Mouse (Mus musculus): Measurements from ENCODE around the gene Bcl2l15. TPM values are rescaled to one million over a fixed set of nuclear protein-coding genes. Genes with fewer than 3 reads are reported as not detected.

Gene Bcl2l15
- total RNA-seq (2023) = 1 to 10 TPM; 1.7 to 4.3 TPM

DNA sequence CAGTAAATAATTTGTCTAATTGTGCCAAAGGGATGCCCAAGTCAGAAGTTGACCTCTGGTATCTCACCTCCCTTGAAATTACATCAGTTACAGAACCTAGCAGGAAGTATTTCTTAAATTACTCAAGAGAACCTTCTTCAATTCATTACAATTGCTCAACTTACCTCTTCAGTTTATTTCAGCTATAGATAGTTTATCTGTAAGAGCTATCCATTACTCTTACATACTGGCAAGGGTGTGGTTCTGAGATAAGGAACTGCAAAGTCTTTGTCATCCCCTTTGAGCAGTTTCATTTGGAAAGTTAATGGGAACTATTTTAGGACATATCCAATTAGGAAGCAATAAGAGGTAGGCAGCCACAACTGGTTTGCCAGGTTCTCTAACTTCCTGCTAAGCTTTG is at the start of gene Bcl2l15:
TSS of gene Bcl2l15 (plus strand) at position 176 of the 400 bp plus-strand sequence.

DNA sequence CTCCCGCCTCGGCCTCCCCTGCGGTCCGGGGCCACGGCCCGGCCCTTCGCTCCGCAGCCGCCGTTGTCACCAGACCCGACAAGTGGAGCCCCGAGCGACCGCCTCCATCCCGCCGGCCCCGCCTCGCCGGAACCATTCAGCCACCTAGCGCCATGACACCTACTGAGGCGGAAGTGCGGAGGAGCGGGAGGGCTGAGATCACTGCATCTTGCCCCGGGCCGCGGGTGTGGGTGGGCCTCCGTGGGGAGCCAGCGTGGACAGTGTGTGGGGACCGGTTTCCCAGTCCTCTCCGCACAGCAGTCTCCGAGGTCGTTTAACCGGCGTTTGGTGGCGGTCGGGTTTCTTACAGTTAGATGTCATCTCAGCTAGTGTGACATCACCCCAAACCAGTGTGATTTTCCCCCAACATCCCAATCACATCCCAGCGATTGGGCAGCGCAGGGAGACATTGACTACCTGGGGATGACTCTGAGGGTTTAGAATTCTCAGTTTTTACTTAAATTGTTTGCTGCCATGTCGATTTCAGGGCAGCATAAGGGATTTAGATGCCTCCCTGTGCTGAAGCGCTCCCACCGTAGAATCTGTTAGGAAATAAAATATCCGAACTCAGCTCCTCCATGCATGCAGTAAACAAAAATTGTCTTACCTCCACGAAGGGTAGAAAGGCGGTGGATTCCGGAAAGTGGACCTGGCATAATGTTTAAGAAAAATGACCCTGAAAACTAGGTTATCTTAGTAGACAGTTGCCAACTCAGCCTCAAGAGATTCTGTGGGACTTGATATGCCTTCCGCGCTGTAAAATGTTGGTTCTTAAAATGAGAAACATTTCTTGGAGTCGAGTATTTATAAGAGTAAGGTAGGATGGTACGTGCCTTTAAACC is 40.9 kb upstream of the Bcl2l15 start, which contains the start of gene Hipk1:
TSS of gene Hipk1 (minus strand) at position 334 of the 881 bp plus-strand sequence.

DNA sequence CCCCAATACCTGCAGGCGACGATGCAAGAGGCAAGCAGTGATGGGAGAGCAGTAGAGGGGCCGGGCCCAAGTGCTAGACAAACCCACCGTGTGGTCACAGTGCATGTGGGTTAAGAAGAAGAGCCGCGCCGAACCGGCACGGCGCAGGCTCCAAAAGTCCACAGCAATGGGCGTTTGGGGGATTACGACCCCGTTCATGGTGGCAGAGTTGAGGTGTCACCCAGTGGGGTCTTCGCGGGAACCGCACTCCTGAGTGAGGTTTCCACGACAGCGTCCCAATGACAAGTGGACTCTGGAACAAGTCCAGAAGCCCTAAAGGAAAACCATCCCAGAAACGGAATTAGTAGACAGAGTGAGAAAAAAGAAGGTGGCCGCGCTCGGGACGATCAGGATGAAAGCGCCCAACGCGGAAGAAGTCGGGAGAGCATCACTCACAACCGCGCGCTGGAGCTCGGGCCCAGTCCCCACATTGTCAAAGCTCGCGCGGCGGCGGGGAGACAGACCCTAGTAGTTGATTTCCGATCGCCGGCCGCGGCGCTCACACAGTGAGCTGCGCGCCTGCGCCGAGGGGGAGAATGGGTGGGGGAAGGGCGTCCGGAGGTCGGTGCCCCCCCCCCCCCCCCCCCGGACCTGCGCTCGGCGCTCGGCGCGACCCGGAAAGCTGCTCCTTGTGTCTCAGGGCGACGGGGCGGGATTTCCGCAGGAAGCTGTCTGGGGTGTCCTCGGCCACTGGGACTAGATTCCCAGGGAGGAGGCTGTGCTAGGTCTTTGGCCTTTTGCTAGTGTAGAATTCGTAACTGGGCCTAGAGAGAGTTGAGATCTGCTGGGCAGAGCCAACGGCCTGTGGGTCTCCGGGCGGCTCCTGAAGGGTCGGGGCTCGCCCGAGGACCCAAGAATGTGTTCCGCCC is 23.3 kb upstream of the Bcl2l15 start, which contains the start of the genes Dclre1b, Ap4b1 and Gm43064:
TSS of gene Dclre1b (minus strand) at position 554 of the 908 bp plus-strand sequence.
TSS of gene Ap4b1 (plus strand) at position 630 of the 908 bp plus-strand sequence.
TSS of gene Gm43064 (plus strand) at position 683 of the 908 bp plus-strand sequence.

DNA sequence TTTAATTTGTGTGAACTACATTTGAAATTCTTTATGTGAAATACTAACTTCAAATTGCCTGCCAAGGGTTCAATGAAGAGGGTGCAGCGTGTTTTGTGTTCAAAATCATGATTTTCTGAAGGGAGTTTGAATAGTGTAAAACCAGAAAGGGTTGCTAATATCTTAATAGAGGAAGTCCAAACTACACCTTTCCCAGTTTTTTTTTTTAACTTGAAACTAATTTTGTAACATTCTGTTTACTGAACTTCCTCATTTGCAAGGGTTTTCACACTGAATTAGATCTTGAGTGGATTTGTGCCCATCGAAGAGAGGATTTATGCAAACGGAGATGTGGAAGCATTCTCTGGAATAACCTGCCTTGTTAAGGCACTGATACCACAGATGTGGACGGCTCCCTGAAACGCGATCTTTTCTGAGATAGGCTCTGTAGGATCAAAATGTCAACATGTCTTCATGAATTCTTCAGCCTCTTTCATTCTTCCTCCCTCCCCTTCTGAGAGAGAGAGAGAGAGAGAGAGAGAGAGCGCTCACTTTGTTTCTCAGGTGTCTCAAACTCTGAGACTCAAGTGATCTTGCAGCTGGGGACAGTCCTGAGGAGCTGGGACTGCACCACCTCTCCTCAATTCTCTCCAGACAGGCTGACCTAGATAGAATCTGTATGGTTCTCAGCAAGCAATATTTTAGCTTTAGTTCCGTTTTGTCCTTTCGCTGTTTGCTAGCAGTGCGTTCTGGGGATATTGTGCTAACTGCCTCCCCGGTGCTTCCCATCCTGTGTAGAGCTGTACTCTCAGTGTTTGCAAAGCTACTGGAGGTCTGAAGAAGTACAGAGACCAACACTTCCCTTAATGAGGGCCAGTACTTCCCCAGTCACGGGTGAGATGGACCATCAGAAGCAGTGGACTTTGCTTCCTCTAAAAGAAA is 26.7 kb downstream of the Bcl2l15 start, which contains the start of gene Ptpn22:
TSS of gene Ptpn22 (plus strand) at position 915 of the 921 bp plus-strand sequence.

Other genes with a start within 250 kb of the Bcl2l15 start
- gene Atg4a-ps, start 186.5 kb upstream of the Bcl2l15 start, total RNA-seq (2023) = 1 to 10 TPM in 1 of 2 experiments, not detected in 1; 2.6 TPM
- 1 to 10 TPM; 4.7 to 6.1 TPM for gene Olfml3, start 94.6 kb upstream of the Bcl2l15 start, total RNA-seq (2023)
- gene Gm10964, start 93.2 kb upstream of the Bcl2l15 start, total RNA-seq (2023) = not detected
- gene Hipk1, start 41.0 kb upstream of the Bcl2l15 start, total RNA-seq (2023) = 100 to 1,000 TPM; 377 to 417 TPM
- 10 to 100 TPM; 51.9 to 71.4 TPM for gene Dclre1b, start 23.2 kb upstream of the Bcl2l15 start, total RNA-seq (2023)
- 10 to 100 TPM; 17.3 to 18.5 TPM for gene Ap4b1, start 23.1 kb upstream of the Bcl2l15 start, total RNA-seq (2023)
- gene Gm43064, start 23.0 kb upstream of the Bcl2l15 start, total RNA-seq (2023) = under 1 TPM; 0.39 to 0.64 TPM
- 10 to 100 TPM; 59.9 to 62.3 TPM for gene Ptpn22, start 27.2 kb downstream of the Bcl2l15 start, total RNA-seq (2023)
- gene Rsbn1, start 81.5 kb downstream of the Bcl2l15 start, total RNA-seq (2023) = 10 to 100 TPM; 19.5 to 21.8 TPM
- 10 to 100 TPM; 10.3 to 11.2 TPM for gene Phtf1, start 135.5 kb downstream of the Bcl2l15 start, total RNA-seq (2023)